Mouse (Mus musculus): ENCODE results near the gene Rap1gap. TPM values are rescaled to one million over a fixed set of nuclear protein-coding genes. Genes with fewer than 3 reads are reported as not detected.

Gene Rap1gap
- polyA plus RNA-seq, 1 experiment = 109 TPM

DNA sequence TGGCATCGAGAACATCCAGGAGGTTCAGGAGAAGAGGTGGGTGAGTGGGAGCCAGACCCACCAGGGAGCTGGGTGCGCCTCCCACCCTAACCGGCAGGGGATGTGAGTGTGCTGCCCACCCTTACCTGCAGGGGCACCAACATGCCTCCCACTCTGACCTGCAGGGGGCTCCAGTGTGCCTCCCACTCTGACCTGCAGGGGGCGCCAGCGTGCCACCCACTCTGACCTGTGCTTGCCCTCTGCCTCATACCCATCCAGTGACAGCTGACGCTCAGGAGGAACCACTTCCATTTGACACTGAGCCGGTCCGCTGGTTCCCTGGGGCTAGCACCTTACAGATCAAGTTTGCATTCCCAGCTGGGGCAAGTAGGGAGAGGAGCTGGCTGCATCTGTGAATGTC, 60.2 kb downstream of the Rap1gap start:
- no peak for DNase-seq (ENCODE audit: low read depth)
- TF ChIP-seq POLR2A (IDR thresholded peaks at IDR 0.05; ENCODE audit: borderline replicate concordance, extremely low read depth, insufficient read depth, insufficient read length, poor library complexity, severe bottlenecking) (no peak), CTCF (IDR thresholded peaks at IDR 0.05; ENCODE audit: borderline replicate concordance, extremely low read depth, insufficient read depth, insufficient read length) (peak; percentile 72)

DNA sequence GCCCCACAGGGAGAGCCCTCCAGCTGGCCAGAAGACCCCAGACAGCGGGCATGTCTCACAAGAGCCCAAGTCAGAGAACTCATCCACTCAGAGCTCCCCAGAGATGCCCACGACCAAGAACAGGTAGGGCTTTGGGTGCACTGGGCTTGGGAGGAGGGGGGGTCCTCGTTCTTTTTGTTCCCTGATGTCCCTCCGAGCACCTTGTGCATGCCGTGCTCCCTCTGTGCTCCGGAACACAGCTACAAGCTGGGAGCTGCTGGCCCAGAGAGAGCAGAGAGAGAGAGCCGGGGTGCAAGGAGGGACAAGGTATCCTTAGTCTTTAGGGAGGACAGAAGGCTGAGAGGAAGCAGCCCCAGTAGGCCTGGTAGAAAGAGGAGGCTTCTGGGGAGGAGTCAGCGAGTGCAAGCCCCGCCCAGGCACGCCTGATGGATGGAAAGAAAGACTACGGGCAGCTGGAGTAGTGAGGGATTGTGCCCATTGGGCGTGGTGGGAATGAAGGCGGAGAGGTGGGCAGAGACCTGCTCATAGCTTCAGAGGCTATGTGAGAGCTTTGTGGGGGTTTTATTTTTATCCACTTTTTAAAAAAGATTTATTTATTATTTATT, 61.1 kb downstream of the Rap1gap start:
- no peak for DNase-seq (ENCODE audit: low read depth)
- TF ChIP-seq CTCF (IDR thresholded peaks at IDR 0.05; ENCODE audit: borderline replicate concordance, extremely low read depth, insufficient read depth, insufficient read length) (no peak), POLR2A (IDR thresholded peaks at IDR 0.05; ENCODE audit: borderline replicate concordance, extremely low read depth, insufficient read depth, insufficient read length, poor library complexity, severe bottlenecking) (no peak)

DNA sequence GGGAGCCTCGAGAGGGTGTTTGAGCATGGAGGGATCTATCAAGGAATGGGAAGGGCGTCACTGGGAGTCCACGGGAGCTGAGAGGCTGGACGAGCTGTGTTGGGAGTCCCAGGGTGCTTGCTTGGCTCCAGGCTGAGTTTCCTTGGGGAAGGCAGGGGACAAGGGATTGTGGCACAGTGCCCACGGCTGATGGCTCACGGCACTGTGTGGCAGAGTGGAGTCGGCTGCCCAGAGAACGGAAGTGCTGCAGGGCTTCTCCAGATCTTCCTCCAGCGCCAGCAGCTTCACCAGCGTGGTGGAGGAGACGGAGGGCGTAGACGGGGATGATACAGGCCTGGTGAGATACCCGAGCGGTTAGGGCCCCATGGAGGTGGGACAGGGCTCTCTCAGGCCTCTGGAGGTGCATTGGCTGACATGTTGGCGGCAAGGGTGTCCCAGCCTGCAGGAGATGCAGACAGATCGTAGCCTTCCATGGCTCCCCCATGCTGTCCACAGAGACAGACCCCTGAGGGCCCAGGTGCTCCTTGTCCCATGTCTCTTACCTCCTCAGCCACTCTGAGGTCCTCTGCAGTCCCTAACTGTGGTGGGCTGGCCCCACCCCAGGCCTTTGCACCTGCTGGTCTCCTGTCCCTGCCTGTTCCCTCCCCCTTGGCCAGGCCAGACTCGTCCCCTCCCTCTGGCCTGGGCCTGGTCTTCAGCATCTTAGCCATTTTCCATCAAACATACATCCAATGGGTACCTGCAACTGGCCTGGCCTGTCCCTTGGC, 62.4 kb downstream of the Rap1gap start:
- TF ChIP-seq POLR2A (IDR thresholded peaks at IDR 0.05; ENCODE audit: borderline replicate concordance, extremely low read depth, insufficient read depth, insufficient read length, poor library complexity, severe bottlenecking) (no peak), CTCF (IDR thresholded peaks at IDR 0.05; ENCODE audit: borderline replicate concordance, extremely low read depth, insufficient read depth, insufficient read length) (no peak)
- DNase-seq (ENCODE audit: low read depth) = peak; percentile 40

DNA sequence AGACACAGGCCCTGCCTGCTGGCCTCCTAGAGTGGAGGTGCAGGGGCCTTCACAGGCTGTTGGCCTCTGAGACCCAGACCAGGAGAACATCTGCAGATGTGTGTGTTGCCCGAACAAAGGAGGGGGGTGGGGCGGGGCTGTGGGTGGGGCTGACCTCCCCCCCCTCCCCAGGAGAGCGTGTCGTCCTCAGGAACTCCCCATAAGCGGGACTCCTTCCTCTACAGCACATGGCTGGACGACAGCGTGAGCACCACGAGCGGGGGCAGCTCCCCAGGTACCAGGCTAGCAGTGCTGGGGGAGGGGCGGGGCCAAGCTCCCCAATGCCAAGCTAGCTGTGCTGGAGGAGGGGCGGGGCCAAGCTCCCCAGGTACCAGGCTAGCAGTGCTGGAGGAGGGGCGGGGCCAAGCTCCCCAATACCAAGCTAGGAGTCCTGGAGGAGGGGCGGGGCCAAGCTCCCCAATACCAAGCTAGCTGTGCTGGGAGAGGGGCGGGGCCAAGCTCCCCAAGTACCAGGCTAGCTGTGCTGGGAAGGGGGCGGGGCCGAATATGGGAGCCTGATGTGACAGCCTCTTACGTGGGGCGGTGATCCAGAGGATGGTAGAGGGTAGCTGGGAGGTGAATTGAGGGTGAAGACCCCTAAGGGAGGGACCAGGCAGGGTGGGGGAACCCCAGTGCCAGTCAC, 63.1 kb downstream of the Rap1gap start:
- no peak for TF ChIP-seq CTCF (IDR thresholded peaks at IDR 0.05; ENCODE audit: borderline replicate concordance, extremely low read depth, insufficient read depth, insufficient read length)
- no peak for TF ChIP-seq POLR2A (IDR thresholded peaks at IDR 0.05; ENCODE audit: borderline replicate concordance, extremely low read depth, insufficient read depth, insufficient read length, poor library complexity, severe bottlenecking)
- DNase-seq (ENCODE audit: low read depth) = peak; percentile 83

DNA sequence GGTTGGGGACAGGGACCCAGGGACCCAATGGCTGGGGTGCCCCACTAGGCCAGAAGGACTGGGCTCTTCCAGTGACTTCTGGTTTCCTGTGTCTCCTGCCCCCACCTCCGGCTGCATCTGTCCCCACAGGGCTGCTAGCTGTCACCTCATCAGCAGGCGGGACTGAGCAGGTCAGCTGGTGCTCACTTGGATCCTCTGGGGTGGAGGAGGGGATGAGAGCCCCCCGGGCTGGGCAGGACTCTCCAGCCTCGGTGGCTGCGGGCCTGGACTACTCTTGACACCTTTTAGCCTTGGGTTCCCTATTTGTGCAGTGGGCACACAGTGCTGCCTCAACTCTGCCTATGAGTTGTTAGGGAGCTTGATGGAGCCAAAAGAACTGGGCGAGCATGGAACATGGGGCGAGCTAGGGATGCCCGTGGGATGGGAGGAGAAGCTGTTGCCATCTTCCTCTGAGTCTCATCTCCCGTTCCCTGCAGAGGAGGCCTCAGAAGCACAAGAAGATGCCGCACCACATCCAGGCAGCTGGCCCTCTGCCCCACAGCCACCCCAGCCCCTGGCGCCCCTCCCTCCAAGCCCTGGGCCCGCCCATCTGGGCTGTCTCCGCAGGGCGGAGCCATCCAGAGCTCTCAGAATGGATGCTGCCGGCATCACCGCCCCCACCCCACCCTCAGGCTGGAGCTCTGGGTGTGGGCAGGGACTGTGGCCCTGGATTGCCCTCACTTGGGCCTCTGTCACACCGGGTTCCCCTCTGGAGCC, 64.1 kb downstream of the Rap1gap start:
- TF ChIP-seq CTCF (IDR thresholded peaks at IDR 0.05; ENCODE audit: borderline replicate concordance, extremely low read depth, insufficient read depth, insufficient read length) = no peak
- TF ChIP-seq POLR2A (IDR thresholded peaks at IDR 0.05; ENCODE audit: borderline replicate concordance, extremely low read depth, insufficient read depth, insufficient read length, poor library complexity, severe bottlenecking) = no peak

DNA sequence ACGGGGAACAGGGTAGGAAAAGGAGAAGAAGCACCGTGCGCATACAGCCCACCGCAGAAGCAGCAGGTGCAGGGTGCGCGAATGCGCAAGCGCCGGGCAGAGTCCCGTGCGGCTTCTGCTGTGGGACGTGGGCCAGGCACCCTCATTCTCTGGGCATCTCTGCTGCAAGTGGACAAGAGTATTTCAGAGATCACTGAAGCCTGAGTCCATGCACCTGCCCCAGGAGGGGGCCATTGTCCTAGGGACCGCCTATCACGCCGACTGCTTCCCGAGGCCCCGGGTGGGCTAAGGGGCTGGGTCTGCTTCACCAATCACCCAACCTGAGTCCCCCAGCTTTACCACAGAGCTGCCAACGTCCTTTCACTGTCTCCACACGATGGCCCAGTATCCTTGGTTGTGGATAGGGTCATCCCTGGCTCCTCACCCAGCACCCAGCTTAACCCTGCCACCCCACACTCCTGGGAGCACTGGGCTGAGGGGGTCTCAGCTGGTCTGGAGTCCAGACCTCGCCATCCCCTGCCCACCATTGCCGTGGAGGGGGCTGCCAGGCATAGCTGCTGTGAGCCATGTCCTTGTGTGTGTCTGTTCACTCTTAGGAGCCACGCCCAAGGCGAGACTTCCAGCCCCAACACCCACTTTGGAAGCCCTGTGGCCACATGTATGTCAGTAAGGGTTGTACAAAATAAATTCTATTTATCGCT, 64.8 kb downstream of the Rap1gap start:
- DNase-seq (ENCODE audit: low read depth) = no peak
- TF ChIP-seq POLR2A (IDR thresholded peaks at IDR 0.05; ENCODE audit: borderline replicate concordance, extremely low read depth, insufficient read depth, insufficient read length, poor library complexity, severe bottlenecking) (no peak), CTCF (IDR thresholded peaks at IDR 0.05; ENCODE audit: borderline replicate concordance, extremely low read depth, insufficient read depth, insufficient read length) (no peak)

More for the DNA sequence above, 64.1 kb downstream of the Rap1gap start:
- DNase-seq (ENCODE audit: low read depth) = peak; percentile 79

DNA sequence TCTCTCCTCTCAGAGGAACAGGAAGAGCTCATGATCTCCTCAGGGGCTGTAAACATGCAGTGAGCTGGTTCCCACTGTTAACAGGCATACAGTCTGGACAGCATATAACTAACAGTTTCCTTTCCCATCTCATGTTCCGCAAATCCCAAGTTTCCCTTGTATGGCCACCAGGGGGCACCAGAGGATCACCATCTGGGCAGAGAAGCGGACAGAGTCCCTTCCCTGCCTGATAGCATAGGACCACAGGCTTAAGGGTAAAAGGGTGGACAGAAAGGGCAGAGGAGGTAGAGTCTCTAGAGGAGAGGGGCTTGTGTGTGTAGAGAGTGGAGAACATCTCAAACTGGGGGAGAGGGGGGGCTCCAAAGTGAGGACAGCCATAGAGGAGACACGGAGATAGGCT, 65.6 kb downstream of the Rap1gap start:
- DNase-seq (ENCODE audit: low read depth) = peak; percentile 95
- TF ChIP-seq POLR2A (IDR thresholded peaks at IDR 0.05; ENCODE audit: borderline replicate concordance, extremely low read depth, insufficient read depth, insufficient read length, poor library complexity, severe bottlenecking) = no peak
- TF ChIP-seq CTCF (IDR thresholded peaks at IDR 0.05; ENCODE audit: borderline replicate concordance, extremely low read depth, insufficient read depth, insufficient read length) = peak; percentile 97

DNA sequence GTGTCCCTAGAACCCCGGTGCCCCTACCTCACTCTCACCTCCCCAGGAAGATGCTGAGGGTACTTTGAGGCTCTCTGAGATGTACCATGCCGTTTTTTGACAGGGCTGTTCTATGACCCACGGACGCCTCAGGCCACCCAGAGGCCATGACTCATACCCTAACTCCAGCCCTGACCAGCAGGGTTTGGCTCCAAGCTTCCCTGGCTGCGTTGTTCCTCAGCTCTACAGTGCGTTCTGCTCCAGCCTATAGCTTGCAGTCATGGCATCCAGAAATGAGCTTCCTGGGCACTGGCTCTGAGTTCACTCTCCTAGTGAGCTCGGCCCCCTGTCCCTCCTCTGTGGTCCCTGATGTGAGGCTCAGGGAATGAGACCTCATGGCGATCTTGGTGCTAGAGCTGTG, 66.2 kb downstream of the Rap1gap start:
- TF ChIP-seq CTCF (IDR thresholded peaks at IDR 0.05; ENCODE audit: borderline replicate concordance, extremely low read depth, insufficient read depth, insufficient read length) (no peak), POLR2A (IDR thresholded peaks at IDR 0.05; ENCODE audit: borderline replicate concordance, extremely low read depth, insufficient read depth, insufficient read length, poor library complexity, severe bottlenecking) (no peak)
- DNase-seq (ENCODE audit: low read depth) = no peak

DNA sequence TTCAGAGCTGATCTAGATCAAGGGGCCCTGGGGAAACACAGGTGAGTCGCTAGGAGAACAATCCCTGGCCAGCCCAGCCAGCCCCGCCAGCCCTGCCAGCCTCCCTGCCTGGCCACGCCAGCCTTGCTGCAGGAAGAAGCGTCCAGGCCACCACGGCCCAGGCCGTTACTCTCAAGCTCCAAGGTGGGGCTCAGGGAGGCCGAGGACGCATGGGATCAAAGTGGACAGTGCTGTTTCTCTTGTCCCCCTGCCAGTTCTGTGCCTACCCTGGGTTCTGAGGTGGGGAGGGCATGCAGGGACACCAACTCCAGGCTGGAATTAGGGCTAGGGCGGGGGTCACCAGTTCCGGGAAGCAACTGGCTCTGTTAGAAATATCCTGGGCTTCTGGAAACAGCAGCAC, 67.4 kb downstream of the Rap1gap start:
- TF ChIP-seq POLR2A (IDR thresholded peaks at IDR 0.05; ENCODE audit: borderline replicate concordance, extremely low read depth, insufficient read depth, insufficient read length, poor library complexity, severe bottlenecking) (no peak), CTCF (IDR thresholded peaks at IDR 0.05; ENCODE audit: borderline replicate concordance, extremely low read depth, insufficient read depth, insufficient read length) (no peak)
- DNase-seq (ENCODE audit: low read depth) = no peak

DNA sequence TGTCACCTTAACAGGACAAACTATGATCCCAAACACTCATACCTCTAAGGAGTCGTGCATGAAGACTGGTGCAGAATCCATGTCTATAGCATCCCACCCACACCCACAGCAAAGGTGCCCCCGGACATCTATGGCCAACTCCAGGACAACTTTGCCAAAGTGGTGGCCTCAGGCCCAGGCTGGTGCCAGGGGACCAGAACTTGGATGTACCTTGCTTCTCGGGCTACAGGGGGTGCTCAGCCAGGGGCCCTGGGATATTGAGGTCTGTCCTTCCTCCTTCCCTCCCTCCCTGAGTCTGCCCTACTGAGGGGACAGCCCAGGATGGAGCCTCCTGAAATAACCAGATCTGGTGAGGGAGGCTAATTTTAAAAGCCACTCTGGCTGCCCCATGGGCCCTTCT, 67.8 kb downstream of the Rap1gap start:
- DNase-seq (ENCODE audit: low read depth) = no peak
- no peak for TF ChIP-seq POLR2A (IDR thresholded peaks at IDR 0.05; ENCODE audit: borderline replicate concordance, extremely low read depth, insufficient read depth, insufficient read length, poor library complexity, severe bottlenecking)
